Mouse (Mus musculus) urinary bladder, postnatal 36 days (tissue): ENCODE data around the gene Ugt1a5.
A peak's percentile ranks its signal among the peaks of the same experiment; 100 is the strongest.

Experiments
- DNase-seq, 2 experiments: peaks; one replicate each; pipeline ENCODE4 v3.0.0; 2022; ENCODE audit warnings: low spot score in 2 of 2, mixed read lengths in 1 of 2

Ugt1a5 gene

DNA sequence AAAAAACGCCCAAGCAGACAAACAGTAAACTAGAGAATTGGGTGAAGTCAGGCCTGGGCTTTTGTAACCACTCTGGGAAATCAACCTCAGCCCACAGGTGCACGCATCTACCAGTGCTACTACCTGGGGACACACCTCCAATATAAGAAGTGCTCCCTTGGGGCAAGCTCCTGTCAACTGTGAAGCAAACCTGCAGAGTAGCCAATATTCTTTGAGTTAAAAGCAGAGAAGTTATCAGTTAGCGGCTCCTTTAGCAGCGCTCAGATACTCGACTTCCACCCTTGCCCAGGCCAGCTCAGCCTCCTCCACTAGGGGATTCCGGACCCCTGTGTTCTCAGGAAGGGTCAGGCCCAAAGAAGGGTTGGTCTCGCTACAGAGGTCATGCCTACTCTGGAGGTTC is 95.9 kb downstream of the Ugt1a5 start:
- DNase-seq: no peak

DNA sequence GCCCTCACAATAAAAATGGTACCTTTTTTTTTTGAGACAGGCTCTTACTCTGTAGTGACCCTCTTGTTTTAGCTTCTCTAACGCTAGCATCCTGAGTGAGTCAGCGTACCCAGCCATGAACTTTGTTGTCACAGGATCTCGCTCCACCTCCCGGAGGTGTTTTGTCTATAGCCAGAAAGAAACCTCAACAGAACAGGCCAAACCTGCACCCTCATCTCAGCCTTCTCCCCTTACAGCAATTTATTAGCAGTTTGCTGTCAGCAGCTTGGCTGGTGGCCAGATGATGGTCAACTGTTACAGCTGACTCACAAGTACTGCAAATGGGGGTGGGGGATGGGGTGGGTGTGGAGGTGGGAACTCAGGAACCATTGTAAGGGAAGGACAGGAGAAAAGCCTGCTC is 96.4 kb downstream of the Ugt1a5 start:
- DNase-seq: peak; percentile 98 to 99

DNA sequence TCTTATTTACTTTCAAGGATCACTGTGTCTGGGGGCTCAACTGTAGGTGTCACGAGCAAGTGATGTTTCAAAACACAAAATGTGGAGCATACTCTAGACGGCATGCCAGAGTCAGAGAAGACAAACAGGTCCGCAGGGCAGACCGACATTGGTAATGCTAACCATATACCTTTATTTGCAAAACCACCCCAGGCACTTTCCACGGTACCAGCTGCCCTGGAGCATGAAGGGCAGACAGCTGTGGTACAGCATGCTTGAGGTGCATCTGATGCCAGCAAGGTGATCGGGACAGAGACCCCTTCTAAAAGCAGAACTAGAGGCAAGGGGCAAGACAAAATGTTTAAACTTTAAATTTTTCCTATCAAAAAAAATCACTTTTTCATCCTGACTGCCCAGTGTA is 97.1 kb downstream of the Ugt1a5 start:
- no peak for DNase-seq

DNA sequence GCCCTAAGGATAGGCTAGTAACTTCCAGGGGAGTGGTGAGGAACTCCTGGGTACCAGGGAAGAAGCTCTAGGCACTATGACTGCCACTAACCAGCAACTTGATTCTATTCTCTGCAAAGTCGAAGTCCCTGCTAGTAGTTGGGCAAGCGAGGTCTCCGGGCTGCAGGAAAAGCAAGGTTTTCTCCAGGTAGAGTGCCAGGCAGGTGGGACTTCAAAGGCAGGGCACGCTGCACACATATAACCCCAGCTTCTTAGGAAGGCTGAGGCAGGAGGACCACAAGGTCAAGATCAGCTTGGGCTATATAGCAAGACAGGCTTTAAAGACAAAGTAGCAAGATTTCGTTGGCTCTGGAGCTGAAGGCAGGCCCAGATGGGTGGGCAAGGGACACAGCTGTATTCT is 98.0 kb downstream of the Ugt1a5 start:
- DNase-seq: no peak

DNA sequence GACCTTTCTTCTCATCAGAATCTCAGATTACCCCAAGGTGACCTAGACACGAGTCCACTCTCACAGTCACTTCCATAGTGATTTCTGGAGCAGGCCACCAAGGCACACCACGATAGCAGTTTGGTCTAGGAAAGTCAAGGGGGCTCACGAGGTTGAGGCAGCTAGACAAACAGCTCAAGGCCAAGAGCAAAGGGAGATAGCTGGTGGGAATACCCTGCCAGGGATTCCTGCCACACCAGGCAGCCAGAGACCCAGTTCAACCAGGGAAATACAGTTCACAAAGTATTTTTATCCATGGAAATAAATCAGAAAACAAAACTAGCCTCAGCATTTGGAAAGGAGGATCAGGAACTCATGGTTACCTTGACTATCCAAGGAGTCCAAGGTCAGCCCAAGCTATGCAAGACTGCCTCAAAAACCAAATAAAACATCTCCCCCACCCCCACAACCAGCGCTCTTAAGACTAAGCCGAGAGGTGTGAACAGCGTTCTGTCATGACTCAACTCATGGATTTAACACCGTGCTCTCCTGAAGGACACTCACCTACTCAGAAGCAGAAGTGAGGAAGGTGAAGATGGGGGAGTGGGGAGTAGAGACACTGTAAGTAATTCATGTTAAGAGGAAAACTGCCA is 98.5 kb downstream of the Ugt1a5 start:
- DNase-seq: no peak

DNA sequence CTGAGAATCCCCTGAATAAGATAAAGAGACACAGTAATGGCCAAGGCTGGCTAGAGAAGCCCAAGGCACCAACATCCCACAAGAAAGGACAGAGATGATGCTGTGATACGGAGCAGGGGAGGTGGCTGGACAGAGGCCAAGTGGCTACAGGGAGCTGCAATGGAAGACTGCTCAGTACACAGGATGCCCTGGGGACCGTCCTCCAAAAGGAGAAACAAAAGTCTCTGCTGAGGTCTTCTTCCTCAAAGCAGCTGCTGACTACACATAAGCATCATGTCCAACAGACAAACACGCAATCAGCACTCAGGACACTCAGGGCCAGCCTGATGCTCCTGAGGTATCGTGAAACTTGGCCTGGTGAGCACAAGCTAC is 99.0 kb downstream of the Ugt1a5 start:
- no peak for DNase-seq

DNA sequence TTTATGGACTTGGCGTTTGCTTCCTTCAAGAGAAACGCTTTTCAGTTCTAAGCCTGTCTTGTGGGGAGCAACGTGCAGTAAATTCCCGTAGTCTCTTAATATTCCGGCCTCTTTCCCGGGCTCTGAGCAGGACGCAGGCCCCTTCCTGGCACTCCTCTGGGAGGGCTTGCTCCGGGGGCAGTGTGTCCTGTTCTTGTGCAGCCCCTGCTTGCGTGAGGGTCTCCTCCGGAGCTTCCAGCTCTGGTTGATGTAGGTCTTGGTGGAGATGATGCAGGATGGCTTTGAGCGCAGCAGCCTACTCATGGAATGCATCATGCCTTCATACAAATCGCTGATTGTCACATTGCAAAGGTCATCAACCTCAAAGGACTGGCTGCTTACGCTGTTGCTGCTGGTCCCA is 100.3 kb downstream of the Ugt1a5 start:
- DNase-seq: no peak

DNA sequence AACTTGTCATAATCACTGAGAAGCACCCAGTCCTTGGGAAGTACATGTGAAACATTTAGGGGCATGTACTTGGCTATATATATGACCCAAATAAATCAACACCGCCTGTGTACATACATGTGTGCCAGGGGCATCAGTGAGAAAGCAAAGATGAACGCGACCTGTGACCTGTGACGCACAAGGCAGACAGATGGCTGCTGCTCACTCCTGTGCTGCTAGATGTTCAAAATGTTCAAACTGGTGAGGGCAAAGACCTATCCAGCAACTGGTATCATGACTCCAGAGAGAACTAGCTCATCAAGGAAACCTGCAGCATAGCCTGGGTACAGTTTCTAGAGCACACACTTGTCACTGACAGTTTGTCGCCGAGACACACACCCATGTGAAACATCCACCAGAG is 101.7 kb downstream of the Ugt1a5 start:
- no peak for DNase-seq

DNA sequence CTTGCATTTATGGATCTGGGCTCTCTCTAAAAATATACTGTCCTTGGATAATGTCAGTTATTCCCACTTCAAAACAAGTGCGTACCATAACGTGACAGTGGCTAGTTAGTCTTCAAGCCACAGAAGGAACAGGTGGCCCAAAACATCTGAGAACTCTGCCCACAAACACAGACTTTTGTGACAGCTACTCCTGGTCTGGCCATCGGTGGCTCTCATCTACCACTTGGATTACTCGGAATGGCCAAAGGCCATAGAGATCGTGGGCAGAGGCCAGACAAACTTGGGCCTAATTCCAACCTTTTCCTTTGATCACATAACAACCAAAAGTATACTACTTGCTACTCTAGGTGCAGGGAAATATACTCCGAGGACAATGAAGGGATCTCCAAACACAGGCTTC is 102.3 kb downstream of the Ugt1a5 start:
- DNase-seq: no peak
